Mouse (Mus musculus) neural tube, embryonic 14.5 days (tissue): ENCODE measurements around the gene Gm21983. TPM values are rescaled to one million over a fixed set of nuclear protein-coding genes. Genes with fewer than 3 reads are reported as not detected.

Experiments used
- ATAC-seq: fragments of 200-750 bp; cut with Nextera tagmentation; 2 replicates; pipeline ENCODE4 v1.8.0; 2017; ENCODE audit warnings: low read depth, mild to moderate bottlenecking, moderate TSS enrichment, moderate library complexity
- H3K27ac ChIP-seq: fragments of 300-500 bp; sonication (generic); 2 replicates; pipeline ENCODE4 v1.5.1; 2014; ENCODE audit warnings: low read depth, mild to moderate bottlenecking, control low read depth, low read length, moderate library complexity, mixed read lengths
- H3K27me3 ChIP-seq: fragments of 300-500 bp; sonication (generic); 2 replicates; pipeline ENCODE4 v1.6.1; 2014; ENCODE audit warnings: low read length; ENCODE audit not compliant: control insufficient read depth, insufficient read depth
- H3K36me3 ChIP-seq: fragments of 300-500 bp; sonication (generic); 2 replicates; pipeline ENCODE4 v1.6.1; 2014; ENCODE audit warnings: low read length, mixed read lengths; ENCODE audit not compliant: control insufficient read depth, insufficient read depth
- H3K4me1 ChIP-seq: fragments of 300-500 bp; sonication (generic); 2 replicates; pipeline ENCODE4 v1.6.1; 2014; ENCODE audit warnings: low read length; ENCODE audit not compliant: control insufficient read depth, insufficient read depth
- H3K4me2 ChIP-seq: fragments of 300-500 bp; sonication (generic); 2 replicates; pipeline ENCODE4 v1.6.1; 2014; ENCODE audit warnings: mild to moderate bottlenecking, low read depth, low read length, control low read depth
- H3K4me3 ChIP-seq: fragments of 300-500 bp; sonication (generic); 2 replicates; pipeline ENCODE4 v1.5.1; 2014; ENCODE audit warnings: low read depth, low read length, control low read depth, mixed read lengths
- H3K9ac ChIP-seq: fragments of 300-500 bp; sonication (generic); replicated peaks from 2 replicates; pipeline ENCODE4 v1.6.1; 2014; ENCODE audit warnings: low read depth, mild to moderate bottlenecking, control low read depth, low read length, mixed read lengths
- H3K9me3 ChIP-seq: fragments of 300-500 bp; sonication (generic); 2 replicates; pipeline ENCODE4 v1.6.1; 2016; ENCODE audit warnings: low read length; ENCODE audit not compliant: control insufficient read depth
- WGBS: fragments of 180-500 bp; shearing (Covaris S2); extraction: QIAGEN DNeasy Blood & Tissue Kit; methylation state at CpG from one replicate; pipeline ENCODE4 v1.1.7; 2014; 5-methylcytosine and 5-hydroxymethylcytosine counted together
- polyA plus RNA-seq: library from polyadenylated mRNA; unstranded; fragments of >200 nt; fragmentation: Nextera tagmentation; extraction: Ambion mirVana; gene quantifications from 2 replicates; pipeline ENCODE4 v1.2.1, GENCODE M21; 2014

Gm21983 gene
- polyA plus RNA-seq, 1 experiment from 2014 or later: not detected

DNA sequence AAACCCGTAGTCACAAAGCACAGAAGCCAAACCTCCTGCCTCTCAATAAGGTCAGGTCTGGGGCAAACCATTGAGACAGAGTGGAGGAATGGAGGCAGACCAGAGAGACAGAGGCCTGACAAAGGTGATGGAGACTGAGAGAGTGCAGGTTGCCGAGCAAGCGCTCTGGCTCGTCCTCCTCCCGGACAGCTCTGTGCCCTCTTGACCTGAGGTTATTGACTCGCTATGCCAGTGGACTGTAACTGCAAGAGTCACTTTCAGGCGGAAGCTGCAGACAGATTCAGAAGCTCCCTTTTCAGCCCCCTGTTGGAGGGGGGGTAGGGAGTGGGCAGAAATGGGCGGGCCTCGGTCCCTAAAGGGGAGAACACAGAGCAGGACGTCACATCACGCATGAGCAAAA lies 39.1 kb upstream of the Gm21983 start:
- Histone ChIP-seq H3K9me3 (no peaks in the 10 kb centered on the region), H3K4me2 (no peak overlapping the region), H3K4me1 (peaks cover 15% of the 10 kb centered on the region), H3K36me3 (peaks cover 15% of the 10 kb centered on the region; the same call in 1 of the 2 replicates), H3K27ac (no peak overlapping the region), H3K27me3 (no peaks in the 10 kb centered on the region), H3K4me3 (no peak overlapping the region), H3K9ac (no peak overlapping the region)
- 74% methylated on average over 11 of the region's 11 CpGs for WGBS
- ATAC-seq: no peak

- Histone ChIP-seq H3K27ac (no peak overlapping the region), H3K4me2 (no peak overlapping the region), H3K9me3 (no peaks in the 10 kb centered on the region), H3K4me1 (0 out of 2 replicates have a peak, but pooled peaks cover 2% of the 10 kb centered on the region), H3K36me3 (peaks cover 15% of the 10 kb centered on the region; the same call in 1 of the 2 replicates), H3K4me3 (no peak overlapping the region), H3K9ac (no peak overlapping the region), H3K27me3 (no peaks in the 10 kb centered on the region)
- no peak for ATAC-seq
- 87% methylated on average over 7 of the region's 7 CpGs for WGBS
Measured at GRCm38 (mm10) chr7:27218586-27218985, 37.7 kb upstream of the Gm21983 start.

DNA sequence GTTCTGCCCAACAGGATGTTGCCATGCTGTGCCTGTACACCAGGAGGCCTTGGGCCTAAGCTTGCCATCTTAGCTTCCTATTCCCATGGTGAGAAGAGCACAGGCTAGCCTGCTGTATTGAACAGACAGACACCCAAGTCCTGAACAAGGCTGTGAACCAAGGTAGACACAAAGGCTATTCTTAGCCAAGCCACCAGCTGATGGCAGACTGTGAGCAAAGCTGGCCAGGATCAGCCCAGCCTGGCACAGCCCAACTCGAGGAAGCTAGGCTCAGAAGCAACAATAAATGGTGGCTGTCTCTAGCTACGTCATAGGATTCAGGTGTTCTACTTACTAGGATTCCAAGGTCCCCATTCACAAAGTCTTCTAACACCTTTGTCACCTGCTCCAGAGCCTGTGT lies 31.7 kb upstream of the Gm21983 start:
- WGBS: 85% methylated on average over 2 of the region's 2 CpGs
- no peaks in the 10 kb centered on the region for H3K27me3 ChIP-seq
- H3K4me3 ChIP-seq: no peak overlapping the region
- H3K9ac ChIP-seq: no peak overlapping the region
- no peak overlapping the region for H3K4me2 ChIP-seq
- peaks cover 58% of the 10 kb centered on the region for H3K36me3 ChIP-seq
- H3K9me3 ChIP-seq: no peaks in the 10 kb centered on the region
- H3K27ac ChIP-seq: no peak overlapping the region
- no peaks in the 10 kb centered on the region for H3K4me1 ChIP-seq
- ATAC-seq: no peak

DNA sequence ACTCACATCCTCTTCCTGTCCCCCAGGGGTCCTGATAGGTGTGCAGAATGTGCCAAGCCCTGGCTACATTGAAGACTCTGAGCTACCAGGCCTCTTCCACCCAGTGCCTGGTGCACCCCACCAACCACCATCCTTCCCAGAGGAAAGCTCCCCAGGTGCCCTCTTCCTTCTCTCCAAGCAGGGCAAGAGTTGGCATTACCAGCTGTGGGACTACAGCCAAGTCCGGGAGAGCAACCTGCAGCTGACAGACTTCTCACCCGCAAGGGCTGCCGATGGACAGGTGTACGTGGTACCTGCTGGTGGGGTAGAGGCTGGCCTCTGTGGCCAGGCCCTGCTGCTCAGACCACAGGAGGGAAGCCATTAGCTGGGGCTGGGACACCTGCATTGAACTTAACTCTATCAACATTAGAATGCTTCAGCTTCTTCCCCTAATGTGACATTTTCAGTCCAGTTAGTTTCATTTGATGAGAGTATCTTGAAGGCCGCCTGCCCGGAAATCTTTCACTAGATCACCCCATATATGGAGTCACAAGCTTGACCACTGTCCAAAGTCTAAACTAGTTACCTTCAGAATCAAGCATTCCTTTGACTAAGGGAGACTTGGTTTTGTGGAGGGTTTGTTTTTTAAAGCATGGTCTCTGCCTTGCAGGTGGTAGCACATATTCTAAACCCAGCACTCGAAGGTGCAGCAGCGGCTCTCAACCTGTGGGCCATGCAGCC lies 23.0 kb upstream of the Gm21983 start:
- peaks cover 23% of the 10 kb centered on the region; the same call in 1 of the 2 replicates for H3K36me3 ChIP-seq

DNA sequence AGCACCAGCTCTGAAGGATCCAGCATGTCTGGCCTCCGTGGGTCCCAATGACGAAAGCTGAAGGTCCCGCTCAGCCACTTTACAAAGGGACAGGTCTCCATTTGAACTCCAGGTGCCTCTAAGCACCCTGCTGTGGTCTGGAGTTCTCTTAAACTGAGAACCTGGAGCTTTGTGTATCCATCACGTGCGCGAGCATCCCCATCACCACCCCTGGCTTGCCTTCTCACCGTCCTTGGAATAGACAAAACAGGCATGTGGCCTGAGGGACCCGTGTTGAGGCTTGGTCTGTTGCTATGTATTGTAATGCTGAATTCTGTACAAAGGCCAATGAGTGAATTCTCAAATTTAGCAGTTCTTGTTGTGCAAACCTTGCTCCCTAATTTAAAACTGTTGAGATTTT lies 17.9 kb upstream of the Gm21983 start:
- Histone ChIP-seq H3K27ac (no peak overlapping the region), H3K4me3 (no peak overlapping the region), H3K4me2 (no peak overlapping the region), H3K9me3 (no peaks in the 10 kb centered on the region), H3K4me1 (peaks cover 14% of the 10 kb centered on the region), H3K36me3 (0 out of 2 replicates have a peak, but pooled peaks cover 4% of the 10 kb centered on the region), H3K27me3 (no peaks in the 10 kb centered on the region), H3K9ac (no peak overlapping the region)
- WGBS: 95% methylated on average over 8 of the region's 8 CpGs
- ATAC-seq: no peak

More for the DNA sequence above, 23.0 kb upstream of the Gm21983 start:
- no peaks in the 10 kb centered on the region for H3K4me1 ChIP-seq
- no peak overlapping the region for H3K4me2 ChIP-seq
- WGBS: 97% methylated on average over 8 of the region's 8 CpGs
- no peak overlapping the region for H3K27ac ChIP-seq
- H3K9me3 ChIP-seq: no peaks in the 10 kb centered on the region
- H3K9ac ChIP-seq: no peak overlapping the region
- ATAC-seq: no peak
- H3K4me3 ChIP-seq: no peak overlapping the region
- H3K27me3 ChIP-seq: no peaks in the 10 kb centered on the region

- Histone ChIP-seq H3K9ac (no peak overlapping the region), H3K27ac (no peak overlapping the region), H3K36me3 (0 out of 2 replicates have a peak, but pooled peaks cover 2% of the 10 kb centered on the region), H3K4me1 (peaks cover 18% of the 10 kb centered on the region), H3K27me3 (no peaks in the 10 kb centered on the region), H3K9me3 (no peaks in the 10 kb centered on the region), H3K4me2 (no peak overlapping the region), H3K4me3 (no peak overlapping the region)
- ATAC-seq: no peak
Measured at GRCm38 (mm10) chr7:27198355-27198754, 17.5 kb upstream of the Gm21983 start.

- ATAC-seq: no peak
- Histone ChIP-seq H3K27me3 (no peaks in the 10 kb centered on the region), H3K9me3 (no peaks in the 10 kb centered on the region), H3K4me3 (no peak overlapping the region), H3K27ac (no peak overlapping the region), H3K4me1 (peaks cover 18% of the 10 kb centered on the region), H3K4me2 (no peak overlapping the region), H3K9ac (no peak overlapping the region), H3K36me3 (0 out of 2 replicates have a peak, but pooled peaks cover 2% of the 10 kb centered on the region)
- 93% methylated on average over 8 of the region's 8 CpGs for WGBS
Measured at GRCm38 (mm10) chr7:27197634-27198033, 16.7 kb upstream of the Gm21983 start.

DNA sequence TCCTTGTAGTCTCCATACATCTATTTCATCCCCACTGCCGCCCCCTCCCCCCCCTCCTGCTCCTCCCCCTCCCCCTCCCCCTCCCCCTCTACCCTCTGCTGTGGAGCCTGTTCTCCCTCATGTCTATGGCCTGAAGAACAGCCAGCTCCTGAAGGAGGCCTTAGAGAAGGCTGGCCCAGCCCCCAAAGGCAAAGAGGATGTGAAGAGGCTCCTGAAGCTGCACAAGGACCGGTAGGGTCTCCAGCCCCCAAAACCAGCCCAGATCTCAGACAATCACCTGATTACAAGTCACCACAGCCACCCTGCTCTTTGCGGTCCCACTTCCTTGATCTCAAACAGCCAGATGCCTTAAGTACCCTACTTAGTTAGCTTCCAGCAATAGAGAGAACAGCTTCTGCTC lies 16.2 kb upstream of the Gm21983 start:
- Histone ChIP-seq H3K27me3 (no peaks in the 10 kb centered on the region), H3K9me3 (no peaks in the 10 kb centered on the region), H3K4me3 (no peak overlapping the region), H3K9ac (no peak overlapping the region), H3K36me3 (peaks cover 4% of the 10 kb centered on the region), H3K4me1 (peaks cover 18% of the 10 kb centered on the region), H3K4me2 (no peak overlapping the region; the same call in 1 of the 2 replicates), H3K27ac (no peak overlapping the region)
- 86% methylated on average over 3 of the region's 3 CpGs for WGBS
- no peak for ATAC-seq

DNA sequence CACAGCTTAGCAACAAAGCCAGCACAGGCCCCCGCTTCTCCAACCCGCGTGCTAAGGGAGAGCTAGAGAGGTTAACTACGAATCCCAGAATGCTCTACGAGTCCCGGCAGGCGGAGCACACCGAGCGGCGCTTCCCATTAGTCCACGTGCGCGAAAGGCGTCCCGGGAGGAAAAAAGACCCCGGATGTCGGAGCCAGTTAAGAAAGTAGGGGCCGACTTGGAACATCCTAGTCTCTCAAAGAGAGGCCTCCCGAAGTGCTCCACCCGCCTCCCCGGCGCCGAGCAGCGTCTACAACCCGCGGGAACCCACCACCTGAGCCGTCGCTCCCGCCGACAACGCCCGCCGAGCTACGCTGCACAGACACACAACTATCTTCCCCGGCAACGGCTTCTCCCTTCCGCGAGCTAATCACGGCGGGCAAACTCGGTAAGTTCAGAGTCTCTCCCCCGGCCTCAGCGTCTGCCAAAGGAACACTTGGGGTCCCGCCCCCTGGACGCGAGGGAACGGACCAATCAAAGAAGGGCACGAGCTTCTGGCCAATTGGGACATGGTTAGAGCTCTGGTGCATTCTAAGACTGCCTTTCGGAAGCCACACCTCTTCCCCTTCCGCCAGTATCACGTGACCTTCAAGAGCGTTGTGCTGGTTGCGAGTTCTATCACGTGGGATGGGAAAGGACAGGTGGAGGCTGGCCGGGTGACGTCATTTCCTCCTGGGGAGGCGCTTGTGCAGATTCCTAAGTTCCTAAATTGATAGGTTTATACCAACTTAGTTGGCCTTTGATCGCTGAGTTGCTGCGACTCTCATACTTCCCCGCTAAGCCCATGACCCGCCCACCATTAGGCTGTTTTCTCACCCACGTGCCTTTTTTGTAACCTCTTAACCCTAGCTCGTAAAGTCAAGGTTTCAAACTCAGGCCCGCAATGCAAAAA lies 15.1 kb upstream of the Gm21983 start, which contains the start of the genes BC024978 and Snrpa:
Gene BC024978, plus strand, starts transcription at position 101 of the 931 bp plus-strand sequence.
Gene Snrpa, minus strand, starts transcription at position 591 of the 931 bp plus-strand sequence.
- Histone ChIP-seq H3K9ac (peak within 1 kb of the TSS; percentile 75), H3K27ac (peak within 1 kb of the TSS; percentile 96), H3K9me3 (no peaks in the 10 kb centered on the region), H3K4me3 (peak within 1 kb of the TSS; percentile 79), H3K27me3 (no peaks in the 10 kb centered on the region), H3K36me3 (peaks cover 16% of the 10 kb centered on the region), H3K4me2 (peak within 1 kb of the TSS; percentile 84), H3K4me1 (peaks cover 18% of the 10 kb centered on the region)
- ATAC-seq: peak; percentile 99
- under 1% methylated on average over 61 of the region's 64 CpGs for WGBS
